Mouse (Mus musculus) midbrain, embryonic 11.5 days (tissue): ENCODE measurements around the gene Olfr1275. TPM values are rescaled to one million over a fixed set of nuclear protein-coding genes. Genes with fewer than 3 reads are reported as not detected.

Source experiments
- ATAC-seq: fragments of 200-750 bp; cut with Nextera tagmentation; 2 replicates; pipeline ENCODE4 v1.8.0; 2017; ENCODE audit warnings: moderate TSS enrichment, moderate library complexity; ENCODE audit not compliant: low FRiP score
- DNase-seq: peaks from one replicate; pipeline ENCODE4 v3.0.0; 2015; ENCODE audit warnings: low spot score; ENCODE audit errors: missing footprints
- H3K27ac ChIP-seq: fragments of 300-500 bp; sonication (generic); 2 replicates; pipeline ENCODE4 v1.5.1; 2014; ENCODE audit warnings: low read depth, low read length
- H3K27me3 ChIP-seq: fragments of 300-500 bp; sonication (generic); 2 replicates; pipeline ENCODE4 v1.6.1; 2014; ENCODE audit warnings: mild to moderate bottlenecking, low read length, moderate library complexity, mixed read lengths; ENCODE audit not compliant: control insufficient read depth, insufficient read depth
- H3K36me3 ChIP-seq: fragments of 300-500 bp; sonication (generic); 2 replicates; pipeline ENCODE4 v1.6.1; 2014; ENCODE audit warnings: mild to moderate bottlenecking, low read length, moderate library complexity, mixed read lengths; ENCODE audit not compliant: control insufficient read depth, insufficient read depth
- H3K4me1 ChIP-seq: fragments of 300-500 bp; sonication (generic); 2 replicates; pipeline ENCODE4 v1.6.1; 2014; ENCODE audit warnings: low read length; ENCODE audit not compliant: control insufficient read depth, insufficient read depth
- H3K4me2 ChIP-seq: fragments of 300-500 bp; sonication (generic); 2 replicates; pipeline ENCODE4 v1.6.1; 2014; ENCODE audit warnings: mild to moderate bottlenecking, moderate library complexity
- H3K4me3 ChIP-seq: fragments of 300-500 bp; sonication (generic); 2 replicates; pipeline ENCODE4 v1.5.1; 2014; ENCODE audit warnings: low read depth, low read length
- H3K9ac ChIP-seq: fragments of 300-500 bp; sonication (generic); 2 replicates; pipeline ENCODE4 v1.6.1; 2014; ENCODE audit warnings: low read length
- H3K9me3 ChIP-seq: fragments of 300-500 bp; sonication (generic); 2 replicates; pipeline ENCODE4 v1.6.1; 2016; ENCODE audit warnings: low read length; ENCODE audit not compliant: control insufficient read depth
- WGBS: fragments of 180-500 bp; shearing (Covaris S2); extraction: QIAGEN DNeasy Blood & Tissue Kit; methylation state at CpG from one replicate; pipeline ENCODE4 v1.1.7; 2014; 5-methylcytosine and 5-hydroxymethylcytosine counted together
- polyA plus RNA-seq: library from polyadenylated mRNA; unstranded; fragments of >200 nt; fragmentation: Nextera tagmentation; extraction: Ambion mirVana; gene quantifications from 2 replicates; pipeline ENCODE4 v1.2.1, GENCODE M21; 2014

The Olfr1275 gene
- polyA plus RNA-seq: not detected in 2 replicates

GRCm38 (mm10) chr2:111235186-111235585 is at the start of gene Olfr1275:
Olfr1275 (minus strand) TSS chr2:111235286.
- H3K4me3 ChIP-seq: no peak within 1 kb of the TSS
- ATAC-seq (no peak), DNase-seq (no peak)
- no peaks in the 10 kb centered on the region for H3K4me1 ChIP-seq
- no peaks in the 10 kb centered on the region for H3K36me3 ChIP-seq
- no peaks in the 10 kb centered on the region for H3K27me3 ChIP-seq
- no peak within 1 kb of the TSS for H3K4me2 ChIP-seq
- no peaks in the 10 kb centered on the region for H3K9me3 ChIP-seq
- H3K9ac ChIP-seq: no peak within 1 kb of the TSS
- H3K27ac ChIP-seq: no peak within 1 kb of the TSS
- 83% methylated on average over 1 of the region's 1 CpGs for WGBS

- Histone ChIP-seq H3K9ac (no peak within 1 kb of the TSS), H3K36me3 (no peaks in the 10 kb centered on the region), H3K9me3 (no peaks in the 10 kb centered on the region), H3K4me1 (no peaks in the 10 kb centered on the region), H3K4me3 (no peak within 1 kb of the TSS), H3K27me3 (no peaks in the 10 kb centered on the region), H3K27ac (no peak within 1 kb of the TSS), H3K4me2 (no peak within 1 kb of the TSS)
- DNase-seq (no peak), ATAC-seq (no peak)
- 81% methylated on average over 2 of the region's 2 CpGs for WGBS
Observed at GRCm38 (mm10) chr2:111274006-111274405, 38.9 kb upstream of the Olfr1275 start, which contains the start of gene Olfr1277. Olfr1277 (minus strand) TSS chr2:111274106.

- no peak within 1 kb of the TSS for H3K4me2 ChIP-seq
- no peak within 1 kb of the TSS for H3K4me3 ChIP-seq
- no peak within 1 kb of the TSS for H3K27ac ChIP-seq
- H3K27me3 ChIP-seq: no peaks in the 10 kb centered on the region
- no peak for DNase-seq
- H3K4me1 ChIP-seq: no peaks in the 10 kb centered on the region
- ATAC-seq: no peak
- H3K9me3 ChIP-seq: no peaks in the 10 kb centered on the region
- no peaks in the 10 kb centered on the region for H3K36me3 ChIP-seq
- H3K9ac ChIP-seq: no peak within 1 kb of the TSS
Observed at GRCm38 (mm10) chr2:111254216-111254615, 19.1 kb upstream of the Olfr1275 start, which contains the start of gene Olfr1276. Olfr1276 (plus strand) TSS chr2:111254516.

GRCm38 (mm10) chr2:111229502-111229901 is 5.6 kb downstream of the Olfr1275 start, which contains the start of gene 4930430A15Rik:
4930430A15Rik (minus strand) TSS chr2:111229602.
- no peak within 1 kb of the TSS for H3K27ac ChIP-seq
- no peaks in the 10 kb centered on the region for H3K4me1 ChIP-seq
- 87% methylated on average over 6 of the region's 6 CpGs for WGBS
- H3K4me2 ChIP-seq: no peak within 1 kb of the TSS
- no peak within 1 kb of the TSS for H3K4me3 ChIP-seq
- no peak within 1 kb of the TSS for H3K9ac ChIP-seq
- no peaks in the 10 kb centered on the region for H3K36me3 ChIP-seq
- DNase-seq (no peak), ATAC-seq (no peak)
- H3K9me3 ChIP-seq: no peaks in the 10 kb centered on the region
- no peaks in the 10 kb centered on the region for H3K27me3 ChIP-seq

GRCm38 (mm10) chr2:111182068-111182467 is 53.0 kb downstream of the Olfr1275 start:
- H3K4me3 ChIP-seq: no peak overlapping the region
- H3K27me3 ChIP-seq: no peaks in the 10 kb centered on the region
- H3K4me1 ChIP-seq: no peaks in the 10 kb centered on the region
- WGBS: 89% methylated on average over 11 of the region's 11 CpGs
- no peak overlapping the region for H3K9ac ChIP-seq
- DNase-seq (no peak), ATAC-seq (peak; percentile 62; the same call in 1 of the 2 replicates)
- no peak overlapping the region for H3K27ac ChIP-seq
- H3K9me3 ChIP-seq: no peaks in the 10 kb centered on the region
- H3K36me3 ChIP-seq: no peaks in the 10 kb centered on the region
- H3K4me2 ChIP-seq: no peak overlapping the region

Other genes with a start within 250 kb of the Olfr1275 start
- gene Gm13941, start 129.3 kb downstream of the Olfr1275 start, polyA plus RNA-seq: not detected in 2 replicates
- gene Gm15130, start 82.3 kb downstream of the Olfr1275 start, polyA plus RNA-seq: not detected in 2 replicates
- gene 4930430A15Rik, start 5.7 kb downstream of the Olfr1275 start, polyA plus RNA-seq: not detected in 2 replicates
- gene Olfr1276, start 19.2 kb upstream of the Olfr1275 start, polyA plus RNA-seq: not detected in 2 replicates
- not detected in 2 replicates for gene Olfr1277, start 38.8 kb upstream of the Olfr1275 start, polyA plus RNA-seq
- not detected in 2 replicates for gene Olfr1278, start 54.9 kb upstream of the Olfr1275 start, polyA plus RNA-seq
- 0.04 TPM in 1 of 2 replicates, not detected in the other for gene Olfr1279, start 65.3 kb upstream of the Olfr1275 start, polyA plus RNA-seq
- not detected in 2 replicates for gene Olfr1280, start 78.7 kb upstream of the Olfr1275 start, polyA plus RNA-seq
- gene Olfr1281, start 91.2 kb upstream of the Olfr1275 start, polyA plus RNA-seq: not detected in 2 replicates
- gene Olfr1282, start 100.8 kb upstream of the Olfr1275 start, polyA plus RNA-seq: not detected in 2 replicates
- not detected in 2 replicates for gene Olfr1283, start 131.5 kb upstream of the Olfr1275 start, polyA plus RNA-seq
- not detected in 2 replicates for gene Olfr1284, start 140.2 kb upstream of the Olfr1275 start, polyA plus RNA-seq
- not detected in 2 replicates for gene Olfr1286, start 187.8 kb upstream of the Olfr1275 start, polyA plus RNA-seq
- not detected in 2 replicates for gene Olfr1287, start 213.9 kb upstream of the Olfr1275 start, polyA plus RNA-seq
- gene Olfr1288, start 238.8 kb upstream of the Olfr1275 start, polyA plus RNA-seq: not detected in 2 replicates
- gene Olfr1289, start 245.5 kb upstream of the Olfr1275 start, polyA plus RNA-seq: not detected in 2 replicates